ENCODE assay signal across 8 mouse cellular contexts in the genomic region with DNA sequence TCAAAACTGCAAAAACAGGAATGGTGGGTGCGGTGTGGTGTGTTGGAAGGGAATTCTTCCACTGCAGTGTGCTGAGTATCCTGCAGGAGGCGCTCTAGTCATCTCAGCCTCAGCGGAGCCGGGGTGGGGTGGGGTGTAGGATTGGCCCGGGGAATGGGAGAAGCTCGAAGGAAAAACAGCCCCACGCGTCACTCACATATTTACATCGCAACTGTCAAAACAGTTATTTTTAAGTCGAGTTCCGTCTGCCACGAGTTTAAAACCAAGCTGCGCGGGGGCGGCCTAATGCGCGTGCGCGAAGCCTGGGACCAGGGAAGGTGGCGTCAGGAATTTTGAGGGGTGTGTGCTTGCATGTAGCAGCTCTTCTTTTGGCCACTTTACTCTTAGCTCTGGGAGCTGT. TPM values are rescaled to one million over a fixed set of nuclear protein-coding genes. Genes with fewer than 3 reads are reported as not detected.
DNase-seq lines count a peak whose midpoint lies in the region; ATAC-seq and TF ChIP-seq lines count a peak whose summit lies in the region.

No protein-coding gene starts in this region.

- DNase-seq in forebrain, embryonic 10.5 days (ENCODE audit: extremely low spot score, low spot score) = peak; percentile 74
- DNase-seq in kidney, postnatal 36 days = peak; percentile 34 to 76
- peak; percentile 76 for DNase-seq in neural tube, embryonic 10.5 days (ENCODE audit: extremely low spot score, low spot score)
- peak; percentile 56 for DNase-seq in thymus, postnatal 4 days

- H3K4me1 ChIP-seq in E14TG2a.4 (replicated peaks; ENCODE audit: low read depth, low read length) = peaks cover 57% of the 10 kb centered on the region
- H3K4me1 ChIP-seq in bone marrow, adult 2 months (ENCODE audit: control insufficient read depth, insufficient read depth, low read length) = no peaks in the 10 kb centered on the region
- H3K4me1 ChIP-seq in forebrain, embryonic 10.5 days = peaks cover 66% of the 10 kb centered on the region
- no peaks in the 10 kb centered on the region for H3K4me1 ChIP-seq in heart, embryonic 16.5 days (ENCODE audit: control insufficient read depth, insufficient read depth, low read length)
- peaks cover 9% of the 10 kb centered on the region; the same call in 1 of the 2 replicates for H3K4me1 ChIP-seq in liver, embryonic 12.5 days

- H3K4me3 ChIP-seq in E14TG2a.4 (replicated peaks; ENCODE audit: low read length) = peak overlapping the region; percentile 75
- H3K4me3 ChIP-seq in bone marrow, adult 2 months (replicated peaks; ENCODE audit: control insufficient read depth, low read depth, low read length) = no peak overlapping the region
- H3K4me3 ChIP-seq in forebrain, embryonic 10.5 days = peak overlapping the region; percentile 51
- H3K4me3 ChIP-seq in heart, embryonic 16.5 days (ENCODE audit: low read length) = peak overlapping the region; percentile 30
- peak overlapping the region; percentile 35 for H3K4me3 ChIP-seq in liver, embryonic 12.5 days

- H3K27ac ChIP-seq in bone marrow, adult 2 months (ENCODE audit: control insufficient read depth, insufficient read depth, low read depth, low read length, poor library complexity) = no peak overlapping the region
- peak overlapping the region; percentile 66; the same call in 1 of the 2 replicates for H3K27ac ChIP-seq in forebrain, embryonic 10.5 days
- no peak overlapping the region for H3K27ac ChIP-seq in heart, embryonic 16.5 days (ENCODE audit: low read length)
- H3K27ac ChIP-seq in liver, embryonic 12.5 days = no peak overlapping the region

- H3K9ac ChIP-seq in heart, embryonic 16.5 days (ENCODE audit: low read length) = no peak overlapping the region
- H3K9ac ChIP-seq in liver, embryonic 12.5 days = no peak overlapping the region

- H3K36me3 ChIP-seq in E14TG2a.4 (ENCODE audit: insufficient read depth, low read length) = no peaks in the 10 kb centered on the region
- no peaks in the 10 kb centered on the region for H3K36me3 ChIP-seq in forebrain, embryonic 10.5 days (replicated peaks)
- H3K36me3 ChIP-seq in heart, embryonic 16.5 days (ENCODE audit: control insufficient read depth, insufficient read depth) = no peaks in the 10 kb centered on the region
- no peaks in the 10 kb centered on the region for H3K36me3 ChIP-seq in liver, embryonic 12.5 days

- H3K27me3 ChIP-seq in E14TG2a.4 (ENCODE audit: insufficient read depth, low read length) = peaks cover 27% of the 10 kb centered on the region
- peaks cover 66% of the 10 kb centered on the region for H3K27me3 ChIP-seq in forebrain, embryonic 10.5 days (ENCODE audit: poor library complexity, severe bottlenecking)
- peaks cover 20% of the 10 kb centered on the region for H3K27me3 ChIP-seq in heart, embryonic 16.5 days (ENCODE audit: control insufficient read depth, insufficient read depth, low read length)
- peaks cover 81% of the 10 kb centered on the region for H3K27me3 ChIP-seq in liver, embryonic 12.5 days (replicated peaks)

- no peaks in the 10 kb centered on the region for H3K9me3 ChIP-seq in E14TG2a.4 (ENCODE audit: low read length)
- no peaks in the 10 kb centered on the region for H3K9me3 ChIP-seq in forebrain, embryonic 10.5 days
- no peaks in the 10 kb centered on the region for H3K9me3 ChIP-seq in heart, embryonic 16.5 days (replicated peaks; ENCODE audit: control insufficient read depth, low read length)
- no peaks in the 10 kb centered on the region for H3K9me3 ChIP-seq in liver, embryonic 12.5 days (replicated peaks)

- peak; percentile 93 for TF ChIP-seq CTCF in E14TG2a.4 (conservative IDR thresholded peaks at IDR 0.05; ENCODE audit: low read length)
- TF ChIP-seq CTCF in bone marrow, adult 2 months (IDR thresholded peaks at IDR 0.05; ENCODE audit: control insufficient read depth, insufficient read depth, low read length) = peak; percentile 52; the same call in 1 of the 2 replicates

- peak overlapping the region; percentile 52 for H3K4me2 ChIP-seq in heart, embryonic 16.5 days (ENCODE audit: low read depth, low read length)
- H3K4me2 ChIP-seq in liver, embryonic 12.5 days = peak overlapping the region; percentile 66

- ATAC-seq in heart, embryonic 16.5 days (replicated peaks; ENCODE audit: extremely low read depth, insufficient read depth, low FRiP score) = no peak
- no peak for ATAC-seq in liver, embryonic 12.5 days

- TF ChIP-seq POLR2A in bone marrow, adult 2 months (IDR thresholded peaks at IDR 0.05; ENCODE audit: borderline replicate concordance, control insufficient read depth, low read depth, low read length) = no peak

- 7% methylated on average over 20 of the region's 20 CpGs for WGBS in bone marrow, adult 2 months
- whole genome bisulfite sequencing in forebrain, embryonic 10.5 days = 3% methylated on average over 20 of the region's 20 CpGs
- WGBS in heart, embryonic 16.5 days = 6% methylated on average over 20 of the region's 20 CpGs
- 5% methylated on average over 20 of the region's 20 CpGs for WGBS in liver, embryonic 12.5 days (ENCODE audit: insufficient replicate concordance)

RNA-seq across cellular contexts. Expression of gene Gm10188, which starts 17.3 kb away (rescaled TPM):
- polyA plus RNA-seq in bone marrow, adult 2 months (2011; ENCODE audit: insufficient read depth, insufficient read length, low replicate concordance, missing spikeins) = not detected in 2 replicates
- polyA plus RNA-seq in forebrain, embryonic 10.5 days (2016; fragmentation: Nextera tagmentation; extraction: Ambion mirVana) = not detected in 2 replicates
- polyA plus RNA-seq in heart, embryonic 16.5 days (2015; fragmentation: Nextera tagmentation; extraction: Ambion mirVana) = not detected in 2 replicates
- not detected in 2 replicates for polyA plus RNA-seq in liver, embryonic 12.5 days (2016; fragmentation: Nextera tagmentation; extraction: Ambion mirVana)

RNA-seq across cellular contexts. Expression of gene AC124108.1, which starts 21.0 kb away (rescaled TPM):
- not detected in 2 replicates for polyA plus RNA-seq in bone marrow, adult 2 months (2011; ENCODE audit: insufficient read depth, insufficient read length, low replicate concordance, missing spikeins)
- polyA plus RNA-seq in forebrain, embryonic 10.5 days (2016; fragmentation: Nextera tagmentation; extraction: Ambion mirVana) = 1.8 and 3.3 TPM in 2 replicates
- 0.04 TPM in 1 of 2 replicates, not detected in the other for polyA plus RNA-seq in heart, embryonic 16.5 days (2015; fragmentation: Nextera tagmentation; extraction: Ambion mirVana)
- polyA plus RNA-seq in liver, embryonic 12.5 days (2016; fragmentation: Nextera tagmentation; extraction: Ambion mirVana) = not detected in 2 replicates

RNA-seq across cellular contexts. Expression of gene Lemd1, which starts 21.0 kb away (rescaled TPM):
- polyA plus RNA-seq in bone marrow, adult 2 months (2011; ENCODE audit: insufficient read depth, insufficient read length, low replicate concordance, missing spikeins) = not detected in 2 replicates
- polyA plus RNA-seq in forebrain, embryonic 10.5 days (2016; fragmentation: Nextera tagmentation; extraction: Ambion mirVana) = 4.1 and 4.2 TPM in 2 replicates
- polyA plus RNA-seq in heart, embryonic 16.5 days (2015; fragmentation: Nextera tagmentation; extraction: Ambion mirVana) = not detected in 2 replicates
- not detected in 2 replicates for polyA plus RNA-seq in liver, embryonic 12.5 days (2016; fragmentation: Nextera tagmentation; extraction: Ambion mirVana)
